Comparison of ENCODE assay signal across 8 mouse cellular contexts in genomic region chr7:81707471-81708140, GRCm38 (mm10). TPM values are rescaled to one million over a fixed set of nuclear protein-coding genes. Genes with fewer than 3 reads are reported as not detected.
DNase-seq lines count a peak whose midpoint lies in the region; ATAC-seq and TF ChIP-seq lines count a peak whose summit lies in the region.

Gene Homer2 (minus strand): TSS chr7:81707527.

- H3K9ac ChIP-seq in kidney, embryonic 14.5 days (ENCODE audit: low read depth, low read length) = peak within 1 kb of the TSS; percentile 68
- peak within 1 kb of the TSS; percentile 65 for H3K9ac ChIP-seq in intestine, postnatal 0 days (ENCODE audit: low read depth, low read length)
- H3K9ac ChIP-seq in midbrain, embryonic 14.5 days (replicated peaks; ENCODE audit: low read length) = peak within 1 kb of the TSS; percentile 74

- H3K4me1 ChIP-seq in kidney, embryonic 14.5 days (ENCODE audit: control insufficient read depth, insufficient read depth, low read length) = no peaks in the 10 kb centered on the region
- H3K4me1 ChIP-seq in intestine, postnatal 0 days (replicated peaks; ENCODE audit: control insufficient read depth, insufficient read depth, low read length) = peaks cover 3% of the 10 kb centered on the region; the same call in 1 of the 2 replicates
- peaks cover 7% of the 10 kb centered on the region for H3K4me1 ChIP-seq in midbrain, embryonic 14.5 days (ENCODE audit: control insufficient read depth, insufficient read depth, low read length)

- H3K36me3 ChIP-seq in kidney, embryonic 14.5 days (ENCODE audit: control insufficient read depth, insufficient read depth, low read length) = no peaks in the 10 kb centered on the region
- H3K36me3 ChIP-seq in intestine, postnatal 0 days (ENCODE audit: control insufficient read depth, insufficient read depth) = no peaks in the 10 kb centered on the region
- H3K36me3 ChIP-seq in midbrain, embryonic 14.5 days (ENCODE audit: control insufficient read depth, insufficient read depth, low read length) = no peaks in the 10 kb centered on the region

- 77% methylated on average over 14 of the region's 14 CpGs for WGBS in kidney, embryonic 14.5 days
- WGBS in intestine, postnatal 0 days = 74% methylated on average over 14 of the region's 14 CpGs
- WGBS in midbrain, embryonic 14.5 days = 72% methylated on average over 14 of the region's 14 CpGs

- no peak for TF ChIP-seq CTCF in intestine, postnatal 0 days (IDR thresholded peaks at IDR 0.05; ENCODE audit: low read depth)

- DNase-seq in kidney, postnatal 4 days = no peak
- DNase-seq in cerebellum, adult 8-10 months = peak; percentile 18
- peak; percentile 96 for DNase-seq in heart, adult 11 months
- DNase-seq in midbrain, embryonic 14.5 days = no peak
- no peak for DNase-seq in frontal cortex, postnatal 25 days (ENCODE audit: low spot score in 2 of 2)

- 0 out of 2 replicates have a peak, but pooled peaks have one; percentile 28 for ATAC-seq in kidney, embryonic 14.5 days (ENCODE audit: low FRiP score, low TSS enrichment)
- ATAC-seq in intestine, postnatal 0 days = no peak
- no peak for ATAC-seq in midbrain, embryonic 14.5 days (ENCODE audit: low FRiP score, low TSS enrichment)
- ATAC-seq in erythroid progenitor cell, adult 5-6 weeks (replicated peaks; ENCODE audit: low FRiP score, poor library complexity, severe bottlenecking) = no peak

- H3K4me3 ChIP-seq in kidney, embryonic 14.5 days (ENCODE audit: low read length) = peak within 1 kb of the TSS; percentile 64
- H3K4me3 ChIP-seq in intestine, postnatal 0 days (ENCODE audit: low read depth, low read length) = peak within 1 kb of the TSS; percentile 68
- peak within 1 kb of the TSS; percentile 67 for H3K4me3 ChIP-seq in midbrain, embryonic 14.5 days (replicated peaks; ENCODE audit: low read depth, low read length)

- H3K27ac ChIP-seq in kidney, embryonic 14.5 days (ENCODE audit: low read depth, low read length) = 0 out of 2 replicates have a peak within 1 kb of the TSS, but pooled peaks have one; percentile 6
- H3K27ac ChIP-seq in intestine, postnatal 0 days (ENCODE audit: low read depth, low read length) = peak within 1 kb of the TSS; percentile 41; the same call in 1 of the 2 replicates
- H3K27ac ChIP-seq in midbrain, embryonic 14.5 days (replicated peaks; ENCODE audit: low read depth, low read length) = peak within 1 kb of the TSS; percentile 64

- no peaks in the 10 kb centered on the region for H3K9me3 ChIP-seq in kidney, embryonic 14.5 days (ENCODE audit: control insufficient read depth, low read length)
- H3K9me3 ChIP-seq in intestine, postnatal 0 days (ENCODE audit: control insufficient read depth) = no peaks in the 10 kb centered on the region
- H3K9me3 ChIP-seq in midbrain, embryonic 14.5 days (ENCODE audit: control insufficient read depth, low read length) = no peaks in the 10 kb centered on the region

- peaks cover 13% of the 10 kb centered on the region; the same call in 1 of the 2 replicates for H3K27me3 ChIP-seq in kidney, embryonic 14.5 days (ENCODE audit: control insufficient read depth, insufficient read depth, low read length)
- H3K27me3 ChIP-seq in intestine, postnatal 0 days (replicated peaks; ENCODE audit: control insufficient read depth, insufficient read depth, low read length) = peaks cover 7% of the 10 kb centered on the region
- H3K27me3 ChIP-seq in midbrain, embryonic 14.5 days (ENCODE audit: control insufficient read depth, insufficient read depth, low read length) = 0 out of 2 replicates have a peak, but pooled peaks cover 2% of the 10 kb centered on the region

- peak within 1 kb of the TSS; percentile 94 for H3K4me2 ChIP-seq in kidney, embryonic 14.5 days (replicated peaks; ENCODE audit: low read depth, low read length)
- H3K4me2 ChIP-seq in intestine, postnatal 0 days (replicated peaks; ENCODE audit: low read depth) = peak within 1 kb of the TSS; percentile 97
- peak within 1 kb of the TSS; percentile 82 for H3K4me2 ChIP-seq in midbrain, embryonic 14.5 days (ENCODE audit: low read length)

RNA-seq across cellular contexts. Expression of gene Homer2, which starts in this region (rescaled TPM):
- 13.8 and 14.5 TPM in 2 replicates for polyA plus RNA-seq in kidney, embryonic 14.5 days (2014; fragmentation: Nextera tagmentation; extraction: Ambion mirVana)
- 22.2 and 26.8 TPM in 2 replicates for polyA plus RNA-seq in intestine, postnatal 0 days (2015; fragmentation: Nextera tagmentation; extraction: Ambion mirVana)
- 19.1 and 21.7 TPM in 2 replicates for polyA plus RNA-seq in midbrain, embryonic 14.5 days (2014; fragmentation: Nextera tagmentation; extraction: Ambion mirVana)
- total RNA-seq in erythroid progenitor cell, adult 5-6 weeks (2015; ENCODE audit: low replicate concordance) = 4.6 TPM in 1 of 2 replicates, not detected in the other
- 1.1 and 1.5 TPM in 2 replicates for total RNA-seq in erythroid progenitor cell, adult 5-6 weeks (2017; ENCODE audit: low replicate concordance)

Comparison
In these comparisons a context has a peak if more than half of its experiments do, and no peak if none do; other contexts are left out.
1. H3K27ac ChIP-seq: peak in every context shown above with its lines; median percentile 64 in midbrain, embryonic 14.5 days; 41 in intestine, postnatal 0 days; 6 in kidney, embryonic 14.5 days.
2. DNase-seq: peak in cerebellum, adult 8-10 months (single experiment) and heart, adult 11 months (single experiment); none in kidney, postnatal 4 days (0 of 2), midbrain, embryonic 14.5 days (single experiment) and frontal cortex, postnatal 25 days (0 of 2).
3. Peak in every context shown above with its lines, with median percentiles within 50 percentile points of each other: H3K4me2 ChIP-seq, H3K4me3 ChIP-seq and H3K9ac ChIP-seq.